Mouse (Mus musculus) frontal cortex, adult 2 months (tissue): Measurements from ENCODE around the gene Erbb4. TPM values are rescaled to one million over a fixed set of nuclear protein-coding genes. Genes with fewer than 3 reads are reported as not detected.

Source experiments
- DNase-seq, 2 experiments: peaks; one replicate each; pipeline ENCODE4 v3.0.0; 2022; ENCODE audit warnings: low spot score in 1 of 2; ENCODE audit errors: extremely low spot score in 1 of 2
- polyA plus RNA-seq: library from polyadenylated mRNA; depleted of rRNA; stranded (reverse); fragments of >200 nt; gene quantifications from 2 replicates; pipeline ENCODE4 v1.2.3, GENCODE M21; 2012

The Erbb4 gene
- polyA plus RNA-seq, 1 experiment: 12.6 TPM

DNA sequence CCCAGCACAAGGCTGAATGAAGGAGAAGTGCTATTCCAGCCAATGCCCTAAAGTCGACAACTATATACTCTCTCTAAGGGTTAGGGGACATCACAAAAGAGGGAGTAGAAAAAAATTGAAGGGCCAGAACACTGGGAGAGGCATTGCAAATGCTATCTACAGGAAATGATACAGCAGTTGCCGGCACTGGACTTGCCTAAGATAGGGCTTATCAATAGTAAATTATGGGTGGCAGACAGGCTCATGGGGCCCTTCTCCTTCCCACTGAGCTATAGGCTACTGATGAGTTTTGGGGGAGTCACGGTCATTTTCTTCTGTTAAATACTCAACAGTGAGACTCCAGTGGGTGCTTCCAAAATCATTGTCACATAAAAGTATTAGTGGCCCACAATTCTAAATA, 517.4 kb downstream of the Erbb4 start:
- no peak for DNase-seq

GRCm38 (mm10) chr1:68573851-68574540, 533.9 kb downstream of the Erbb4 start:
- peak in 1 of 2 experiments; percentile 27 for DNase-seq

DNA sequence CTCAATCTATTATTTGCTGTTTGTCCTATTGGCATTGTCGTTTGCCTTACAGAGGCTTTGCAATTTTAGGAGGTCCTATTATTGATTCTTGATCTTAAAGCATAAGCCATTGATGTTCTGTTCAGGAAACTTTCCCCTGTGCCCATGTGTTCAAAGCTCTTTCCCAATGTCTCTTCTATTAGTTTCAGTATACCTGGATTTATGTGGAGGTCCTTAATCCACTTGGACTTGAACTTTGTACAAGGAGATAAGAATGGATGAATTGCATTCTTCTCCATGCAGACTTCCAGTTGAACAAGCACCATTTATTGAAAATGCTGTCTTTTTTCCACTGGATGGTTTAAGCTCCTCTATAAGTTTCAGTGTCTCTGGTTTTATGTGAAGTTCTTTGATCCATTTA, 536.9 kb downstream of the Erbb4 start:
- DNase-seq: no peak

DNA sequence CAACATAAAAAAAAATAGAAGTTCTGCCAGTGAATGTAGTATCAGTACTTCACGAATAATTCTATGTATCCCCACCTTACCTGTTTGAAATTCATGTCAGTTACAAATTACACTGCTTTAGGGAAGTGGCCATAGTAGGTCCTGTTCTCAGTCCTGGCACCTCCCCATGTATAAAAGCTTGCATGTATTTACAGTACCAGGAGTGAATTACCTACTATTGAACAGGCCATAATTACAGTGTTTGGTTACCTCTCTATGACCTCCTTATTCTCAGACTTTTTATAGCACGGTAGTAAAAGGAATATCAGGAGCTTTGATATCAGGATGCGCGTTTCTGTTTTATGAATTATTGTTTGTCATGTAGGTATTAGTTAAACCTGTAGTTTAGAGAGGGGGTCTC, 564.9 kb downstream of the Erbb4 start:
- DNase-seq: no peak

- no peak for DNase-seq
Observed at GRCm38 (mm10) chr1:68517820-68518219, 590.0 kb downstream of the Erbb4 start.

- no peak for DNase-seq
Observed at GRCm38 (mm10) chr1:68503873-68504272, 604.0 kb downstream of the Erbb4 start.

DNA sequence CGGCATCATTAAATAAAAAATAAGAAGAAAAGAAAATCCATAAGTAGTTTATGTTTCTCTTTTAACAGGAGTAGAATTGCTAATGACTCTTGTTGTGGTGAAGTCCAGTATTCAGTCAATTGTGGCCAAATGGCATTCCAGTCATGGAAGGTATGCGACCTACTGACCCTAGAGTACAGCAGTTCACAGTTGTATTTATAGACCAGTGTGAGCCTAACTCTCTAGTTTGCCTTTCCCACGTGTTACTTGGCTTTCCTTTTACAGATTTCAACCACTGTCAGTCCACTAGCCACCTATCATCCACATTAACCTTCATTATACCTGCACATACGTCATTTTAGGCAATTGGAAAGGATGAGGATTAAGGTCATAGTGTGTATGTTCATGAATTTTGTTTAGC, 606.3 kb downstream of the Erbb4 start:
- no peak for DNase-seq

DNA sequence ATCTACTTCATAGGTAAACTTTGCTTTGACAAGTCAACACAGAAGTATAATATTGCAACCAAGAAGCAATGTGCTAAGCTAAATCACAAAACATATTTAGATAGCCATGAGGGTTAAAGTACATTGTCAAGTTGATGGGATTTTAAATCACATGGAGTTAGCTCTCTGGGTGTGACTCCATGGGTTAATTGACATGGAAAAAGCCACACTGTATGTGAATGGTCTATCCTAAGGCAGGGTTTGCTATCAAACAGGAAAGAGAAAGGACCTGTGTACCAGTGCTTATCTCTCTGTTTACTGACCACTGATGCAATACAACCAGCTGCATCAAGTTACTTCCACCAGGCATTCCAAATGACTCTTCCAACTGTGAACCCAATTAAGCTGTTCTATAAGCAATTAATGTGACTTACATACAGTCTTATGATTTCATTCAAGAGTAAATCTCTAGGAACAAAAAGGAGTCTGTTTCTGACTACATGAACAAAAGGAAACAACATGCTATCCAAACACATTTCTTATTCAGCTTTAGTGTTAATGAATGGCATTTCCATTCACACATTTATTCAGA, 641.4 kb downstream of the Erbb4 start:
- no peak for DNase-seq

DNA sequence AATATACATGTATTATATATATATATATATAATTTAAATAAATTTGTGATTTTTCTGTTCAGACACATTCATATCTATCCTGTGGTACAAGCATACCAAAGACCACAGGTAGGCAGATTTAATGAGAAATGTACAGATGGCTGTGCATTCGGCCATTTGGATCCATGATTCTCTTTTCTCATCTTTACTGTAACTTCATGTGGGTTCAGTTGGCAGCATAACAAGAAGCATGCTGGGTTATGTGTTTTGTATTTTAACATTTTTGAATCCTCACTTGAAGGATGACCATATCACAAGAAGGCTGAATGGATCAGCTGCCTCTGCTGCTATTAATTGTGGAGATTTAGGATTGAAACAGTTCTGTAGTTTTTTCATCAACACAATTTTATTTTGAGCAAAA, 656.6 kb downstream of the Erbb4 start:
- DNase-seq: no peak

DNA sequence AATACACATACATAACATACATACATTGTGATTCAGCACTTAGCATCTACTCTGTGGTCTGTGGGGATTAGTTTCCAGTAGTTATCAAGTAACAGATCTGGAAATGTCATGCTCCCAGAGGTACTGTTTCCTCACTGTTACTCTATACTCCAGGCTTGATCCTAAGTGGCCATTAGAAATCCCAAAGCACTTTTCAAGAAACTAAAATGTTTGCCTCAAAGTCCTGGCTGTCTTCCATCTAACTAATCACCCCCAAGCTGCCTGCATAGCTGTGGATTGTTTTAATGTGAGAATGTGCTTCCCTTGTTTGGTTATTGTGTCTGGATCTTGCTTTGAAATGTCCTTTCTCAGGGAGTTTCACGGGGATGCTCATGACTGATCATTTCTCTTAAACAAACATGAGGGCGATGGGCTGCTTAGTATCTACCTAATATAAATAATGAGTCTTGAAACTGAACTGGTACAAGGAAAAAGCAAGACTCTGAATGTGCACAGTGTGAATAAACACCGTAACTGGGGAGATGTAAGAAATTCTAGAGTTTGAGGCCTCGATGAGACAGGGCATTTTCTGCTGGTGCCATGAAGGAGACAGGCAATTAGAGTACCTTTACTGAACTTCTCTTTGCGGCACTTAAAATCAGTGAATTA, 683.4 kb downstream of the Erbb4 start:
- DNase-seq: no peak

DNA sequence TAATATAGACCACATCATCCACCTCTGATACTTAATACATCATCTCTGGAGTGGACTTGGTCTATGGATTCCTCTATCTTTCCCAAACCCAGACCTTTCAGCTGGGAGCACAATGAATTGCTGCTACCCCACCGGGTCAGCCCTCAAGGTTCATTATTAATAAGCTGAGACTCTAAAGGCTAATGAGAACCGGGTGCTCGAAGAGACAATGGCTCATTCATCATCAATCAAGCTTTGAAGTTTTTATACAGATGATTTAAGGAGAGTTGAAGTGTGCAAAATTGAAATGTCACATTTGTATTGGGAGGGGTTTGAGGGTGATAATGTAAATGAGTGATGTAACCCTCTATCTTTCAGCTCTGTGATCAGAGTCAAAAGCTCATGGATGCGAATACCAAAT, 706.7 kb downstream of the Erbb4 start:
- no peak for DNase-seq

- DNase-seq: peak in 1 of 2 experiments; percentile 23
Observed at GRCm38 (mm10) chr1:68371531-68371930, 736.3 kb downstream of the Erbb4 start.

DNA sequence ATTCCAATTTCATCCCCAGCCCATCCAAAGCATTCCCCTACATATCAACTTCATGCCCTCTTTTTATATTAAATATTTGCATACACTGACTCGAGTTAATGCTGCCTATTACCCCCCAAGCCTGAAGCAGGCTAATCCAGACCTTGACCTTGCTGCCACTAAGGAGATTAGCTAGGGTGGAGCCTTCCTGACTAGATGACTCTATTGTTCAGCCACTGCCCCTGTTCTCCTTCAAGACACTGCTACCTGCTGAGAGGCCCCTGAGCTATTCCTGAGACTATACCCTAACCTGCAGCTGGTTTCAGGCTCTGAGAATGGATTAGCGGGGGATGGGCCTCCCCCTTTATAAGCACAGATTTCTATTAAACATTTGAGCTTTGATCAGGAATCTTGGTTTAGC, 774.1 kb downstream of the Erbb4 start:
- DNase-seq: no peak

DNA sequence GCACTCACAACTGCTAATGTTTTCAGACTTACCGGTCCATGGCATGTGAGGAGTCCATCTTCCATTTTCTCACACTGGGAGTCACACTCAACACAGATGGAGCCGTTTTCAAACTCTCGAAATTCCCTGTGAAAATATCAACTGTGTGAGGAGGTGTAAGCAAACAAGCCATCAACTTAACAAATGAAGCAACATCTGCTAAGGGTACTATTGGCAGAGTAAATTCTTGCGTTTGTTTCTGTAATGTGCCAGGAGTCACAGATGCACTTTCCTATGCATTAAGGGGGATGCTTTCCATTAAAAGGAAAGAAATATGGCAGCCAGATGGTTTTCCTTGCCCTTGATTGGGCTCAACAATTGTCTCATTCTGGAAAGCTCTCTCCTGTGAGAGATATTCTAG, 802.0 kb downstream of the Erbb4 start:
- no peak for DNase-seq

DNA sequence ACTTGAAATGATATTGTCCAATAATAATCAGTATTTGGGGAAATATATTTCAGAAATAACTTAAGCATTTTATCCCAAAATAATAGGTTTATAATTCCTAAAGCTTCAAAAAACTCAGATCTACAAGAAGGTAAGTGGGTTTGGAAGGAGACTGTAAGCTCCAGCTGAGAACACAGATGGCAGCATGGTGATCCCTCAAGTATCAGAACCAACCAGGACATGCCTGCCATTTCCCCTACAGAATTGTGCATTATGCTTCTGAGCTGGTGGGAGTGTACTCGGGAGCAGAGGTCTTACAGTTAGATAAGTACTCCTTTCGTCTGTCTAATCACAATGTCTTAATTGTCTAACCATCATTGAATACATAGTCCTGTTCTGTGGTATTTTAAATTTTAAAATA, 823.4 kb downstream of the Erbb4 start:
- no peak for DNase-seq

DNA sequence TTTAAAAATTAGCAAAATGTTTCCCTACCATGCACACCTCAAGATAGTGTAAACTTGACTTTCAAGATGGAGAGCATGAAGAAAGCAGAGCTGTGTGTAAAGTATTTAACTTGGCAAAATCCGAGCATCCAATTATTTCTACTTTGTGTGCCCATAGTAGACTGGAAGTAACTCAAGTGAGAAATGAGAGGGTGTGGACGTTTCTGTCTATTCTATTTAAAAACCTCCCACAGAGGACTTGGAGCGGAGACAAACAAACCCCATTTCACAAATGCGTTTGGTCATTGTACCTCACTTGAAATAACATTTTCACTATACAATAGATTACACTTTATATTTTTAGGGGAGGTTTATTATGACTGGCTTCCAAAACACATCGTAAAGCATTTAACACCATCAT, 832.0 kb downstream of the Erbb4 start:
- peak in 1 of 2 experiments; percentile 23 for DNase-seq

- DNase-seq: no peak
Observed at GRCm38 (mm10) chr1:68178580-68178979, 929.3 kb downstream of the Erbb4 start.

DNA sequence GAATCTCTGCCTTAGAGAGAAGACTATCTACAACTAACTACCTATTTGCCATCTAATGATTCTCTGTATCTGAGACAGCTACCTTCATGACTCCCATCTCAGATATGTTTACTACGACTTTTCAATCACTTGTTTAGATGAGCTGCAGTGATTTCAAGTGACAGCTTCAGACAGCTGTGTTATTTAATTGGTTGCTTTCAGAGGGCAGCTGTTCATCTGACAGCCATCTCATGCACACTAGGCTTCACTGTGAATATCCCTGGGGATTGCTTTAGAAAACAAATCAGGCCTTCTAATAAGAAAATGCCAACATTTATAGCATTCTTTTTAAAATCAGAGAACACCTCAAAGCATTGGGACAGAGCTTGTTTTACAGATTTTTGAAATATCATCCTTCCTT, 952.6 kb downstream of the Erbb4 start:
- no peak for DNase-seq

DNA sequence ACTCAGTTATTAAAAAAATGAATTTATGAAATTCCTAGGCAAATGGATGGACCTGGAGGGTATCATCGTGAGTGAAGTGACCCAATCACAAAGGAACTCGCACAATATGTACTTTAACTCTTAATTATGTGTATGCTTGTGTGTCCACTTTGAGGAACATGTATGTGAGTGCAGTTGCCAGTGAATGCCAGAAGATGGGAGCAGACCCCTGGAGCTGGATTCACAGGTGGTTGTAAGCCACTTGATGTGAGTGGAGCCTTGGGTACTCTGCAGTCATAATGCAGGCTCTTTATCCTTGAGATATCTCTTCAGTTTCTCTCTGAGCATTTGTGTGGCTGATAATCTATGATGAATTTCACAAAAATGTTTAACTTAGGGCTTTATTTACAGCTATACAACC, 957.3 kb downstream of the Erbb4 start:
- no peak for DNase-seq

DNA sequence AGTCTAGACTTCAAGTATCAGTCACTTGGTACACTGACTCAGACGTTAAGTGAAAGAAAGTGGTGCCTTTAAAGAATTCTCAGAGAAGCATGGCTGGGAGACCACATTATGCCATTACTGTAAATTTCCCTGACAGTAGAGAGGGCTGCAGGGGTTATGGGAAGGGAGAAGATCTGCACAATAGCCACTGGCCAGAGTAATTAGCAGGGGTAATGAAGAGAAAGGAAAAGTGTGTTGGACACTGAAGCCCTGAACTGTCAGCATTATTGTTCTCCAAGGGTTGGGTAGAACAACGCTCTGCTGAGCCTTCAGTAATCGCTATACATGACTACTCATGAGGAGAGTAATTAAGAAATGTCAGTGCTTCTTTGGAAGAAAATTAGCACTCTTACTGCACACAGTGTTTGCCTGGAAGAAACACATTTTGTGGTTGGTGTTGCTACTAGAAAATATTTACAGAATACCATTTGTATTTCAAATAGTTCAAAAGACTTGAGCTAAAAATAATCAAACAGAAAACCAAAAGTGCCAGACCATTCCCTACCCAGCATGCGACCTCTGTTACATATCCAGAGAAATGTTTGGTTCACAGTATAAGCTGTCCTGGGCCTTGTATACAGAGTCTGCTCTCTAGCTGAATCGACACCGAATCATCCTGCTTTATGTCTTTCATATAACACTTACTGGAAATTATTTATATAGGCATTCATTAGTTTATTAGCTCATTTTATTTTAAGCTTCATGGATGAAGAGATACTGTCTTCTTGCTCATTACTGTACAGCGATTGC, 965.1 kb downstream of the Erbb4 start:
- DNase-seq: no peak

DNA sequence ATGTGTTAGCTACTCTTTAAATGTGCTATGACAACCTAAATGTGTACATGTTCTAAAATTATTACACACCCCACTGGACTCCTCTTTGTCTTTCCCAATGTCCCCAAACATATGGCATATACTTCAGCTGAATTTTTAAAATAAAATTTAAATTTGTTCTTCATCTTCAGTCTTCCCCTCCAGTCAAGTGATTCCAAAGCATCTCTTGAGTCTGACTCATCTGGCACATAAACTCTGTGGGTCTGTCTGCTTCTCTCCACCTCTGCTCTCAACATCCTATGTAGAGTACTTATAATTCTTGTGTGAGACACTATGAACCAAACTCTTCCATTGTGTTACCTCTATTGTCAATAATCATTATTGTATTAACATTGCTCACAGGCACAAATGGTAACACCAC, 972.9 kb downstream of the Erbb4 start:
- no peak for DNase-seq
